Mouse (Mus musculus): Measurements from ENCODE around the gene Abi1. TPM values are rescaled to one million over a fixed set of nuclear protein-coding genes. Genes with fewer than 3 reads are reported as not detected.
"Not testable (repeated sequence)": the region's sequence is repeated elsewhere in the genome, so short reads cannot be mapped to it uniquely, and the experiment has no call there.

Gene Abi1
- 100 to 1,000 TPM; 213 to 215 TPM for total RNA-seq (2021)
- long read RNA-seq, experiment 1, transcript Abi1-203 (10 exons, 2,411 nt): minor isoform, 24 of 104 reads
- long read RNA-seq, experiment 1, transcript Abi1-201 (10 exons, 3,027 nt): major isoform, 36 of 104 reads
- long read RNA-seq, experiment 1, transcript Abi1-202 (11 exons, 3,023 nt): minor isoform, 9 of 104 reads
- long read RNA-seq, experiment 1, transcript Abi1-205 (11 exons, 3,067 nt): minor isoform, 10 of 104 reads
- long read RNA-seq, experiment 1, partial matches to known transcripts: 5 of 104 reads
- long read RNA-seq, experiment 1, other reads (novel, unspliced or antisense): 13 of 104 reads
- long read RNA-seq, experiment 2, transcript Abi1-201 (10 exons, 3,027 nt): major isoform, 58 of 158 reads
- long read RNA-seq, experiment 2, transcript Abi1-205 (11 exons, 3,067 nt): minor isoform, 11 of 158 reads
- long read RNA-seq, experiment 2, transcript Abi1-203 (10 exons, 2,411 nt): minor isoform, 46 of 158 reads
- long read RNA-seq, experiment 2, transcript Abi1-202 (11 exons, 3,023 nt): minor isoform, 14 of 158 reads
- long read RNA-seq, experiment 2, partial matches to known transcripts: 8 of 158 reads
- long read RNA-seq, experiment 2, other reads (novel, unspliced or antisense): 14 of 158 reads

DNA sequence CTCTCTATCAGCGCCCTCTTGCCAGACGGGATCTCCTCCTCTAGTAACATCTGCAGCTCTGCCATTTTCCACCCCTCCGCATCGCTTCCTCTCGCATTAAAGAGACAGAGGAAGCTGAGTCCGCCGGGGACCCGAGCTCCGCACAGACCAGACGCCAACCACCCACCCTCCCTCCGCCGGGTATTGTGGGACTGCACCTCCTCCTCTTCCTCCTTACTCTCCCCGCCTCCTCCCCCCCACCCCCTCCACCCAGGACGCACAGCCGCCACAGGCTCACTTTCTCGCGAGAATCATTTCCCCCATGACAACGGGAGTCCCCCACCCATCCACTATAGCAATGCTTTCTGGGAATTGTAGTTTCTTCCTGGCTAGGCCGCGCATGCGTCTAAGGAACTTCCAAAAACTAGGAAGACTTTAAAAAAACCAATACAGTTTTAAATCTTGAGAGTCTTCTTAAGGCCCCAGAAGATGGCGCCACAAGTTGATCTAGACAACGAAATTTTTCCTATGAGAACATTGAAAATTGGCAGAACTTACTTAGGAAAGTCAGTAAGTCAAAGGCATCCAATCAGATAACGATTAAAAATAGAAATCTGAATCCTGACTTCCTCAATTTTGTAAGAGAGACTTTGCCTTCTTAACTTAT lies at the start of gene Abi1:
Gene Abi1, minus strand, starts transcription at position 241 of the 646 bp plus-strand sequence.
- peak; percentile 89 to 96 for DNase-seq (ENCODE audit: low spot score in 2 of 2)

GRCm38 (mm10) chr2:23084540-23084939 lies 44.5 kb upstream of the Abi1 start:
- DNase-seq (ENCODE audit: low spot score in 2 of 2): no peak

GRCm38 (mm10) chr2:23078588-23078987 lies 38.5 kb upstream of the Abi1 start:
- no peak for DNase-seq (ENCODE audit: low spot score in 2 of 2)

GRCm38 (mm10) chr2:23077693-23078092 lies 37.7 kb upstream of the Abi1 start:
- DNase-seq (ENCODE audit: low spot score in 2 of 2): no peak

- DNase-seq (ENCODE audit: low spot score in 2 of 2): no peak
Observed at GRCm38 (mm10) chr2:23076783-23077182, 36.7 kb upstream of the Abi1 start.

DNA sequence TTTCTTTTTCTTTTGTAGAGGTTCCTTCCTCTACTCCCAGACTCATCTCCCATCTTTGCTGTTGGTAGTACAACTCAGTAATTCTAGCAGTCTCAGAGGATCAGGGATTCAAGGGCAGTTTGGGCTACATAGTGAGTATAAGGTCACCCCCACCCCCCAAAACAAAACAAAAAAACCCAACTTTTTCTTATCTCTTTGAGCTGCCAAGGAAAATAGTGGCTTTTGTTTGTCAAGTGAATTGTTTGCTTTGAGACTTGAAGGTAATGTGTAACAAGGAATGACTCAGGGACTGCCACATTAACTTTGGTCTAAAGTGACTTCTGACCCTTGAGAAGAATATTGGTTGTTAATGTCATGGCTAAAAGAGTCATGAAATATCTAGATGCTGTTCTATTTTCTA lies 35.8 kb upstream of the Abi1 start:
- no peak for DNase-seq (ENCODE audit: low spot score in 2 of 2)

DNA sequence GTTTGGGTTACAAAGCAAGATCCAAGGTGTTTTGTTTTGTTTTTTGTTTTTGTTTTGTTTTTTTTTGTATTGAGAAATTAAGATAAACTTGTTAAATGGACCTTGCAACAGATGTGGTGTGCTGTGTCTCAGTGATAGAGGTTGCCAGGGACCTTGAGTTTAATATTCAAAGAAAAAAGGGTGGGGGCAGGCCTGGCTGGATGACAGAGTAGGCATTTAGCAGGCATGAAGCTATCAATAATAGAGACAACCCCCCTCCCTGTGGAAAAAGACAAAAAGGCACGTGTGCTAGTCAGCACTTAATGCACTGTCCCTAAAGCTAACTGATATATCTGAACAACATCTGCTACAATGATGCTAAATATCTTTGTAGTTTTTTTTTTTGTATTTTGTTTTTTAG lies 31.4 kb upstream of the Abi1 start:
- no peak for DNase-seq (ENCODE audit: low spot score in 2 of 2)

GRCm38 (mm10) chr2:23070491-23070890 lies 30.4 kb upstream of the Abi1 start:
- DNase-seq (ENCODE audit: low spot score in 2 of 2): no peak

DNA sequence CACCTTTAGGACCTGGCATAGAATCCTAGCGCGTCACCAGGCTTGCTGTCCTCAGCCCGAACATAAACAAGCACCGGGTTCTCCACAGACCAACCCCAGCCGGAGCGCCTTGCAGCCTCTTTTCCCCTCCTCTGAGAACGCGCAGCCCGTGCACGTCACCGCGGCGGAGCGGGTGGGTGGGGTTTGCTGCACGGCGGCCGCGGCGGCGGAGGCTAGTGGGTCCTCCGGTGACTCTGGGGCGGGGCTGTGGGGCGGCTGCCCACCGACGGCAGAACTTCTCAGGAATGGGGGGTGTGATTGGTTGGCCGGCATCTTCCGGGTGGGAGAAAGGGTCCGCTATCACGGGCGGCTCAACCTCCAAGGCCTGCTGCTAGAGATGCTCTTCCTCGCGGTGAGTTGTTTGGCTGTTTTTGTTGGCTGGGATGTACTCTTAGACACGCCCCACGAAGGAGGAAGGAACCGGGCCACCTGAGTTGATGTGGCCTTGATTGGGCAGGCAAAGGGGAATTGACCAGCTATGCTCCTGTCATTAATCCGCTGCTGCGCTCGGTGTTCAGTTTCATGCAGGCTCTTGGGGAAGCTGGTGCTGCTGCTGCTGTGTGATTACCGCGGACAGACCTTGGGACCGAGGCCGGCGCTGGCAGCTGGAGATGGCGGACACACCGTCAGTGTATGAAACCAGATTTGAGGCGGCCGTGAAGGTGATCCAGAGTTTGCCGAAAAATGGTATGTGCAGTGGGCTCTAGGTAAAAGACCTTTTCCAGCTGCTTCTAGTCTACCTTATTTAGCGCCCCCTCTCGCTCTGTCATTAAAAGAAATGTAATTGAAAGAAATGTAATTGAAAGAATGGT lies 29.1 kb upstream of the Abi1 start:
- peak; percentile 93 to 96 for DNase-seq (ENCODE audit: low spot score in 2 of 2)

DNA sequence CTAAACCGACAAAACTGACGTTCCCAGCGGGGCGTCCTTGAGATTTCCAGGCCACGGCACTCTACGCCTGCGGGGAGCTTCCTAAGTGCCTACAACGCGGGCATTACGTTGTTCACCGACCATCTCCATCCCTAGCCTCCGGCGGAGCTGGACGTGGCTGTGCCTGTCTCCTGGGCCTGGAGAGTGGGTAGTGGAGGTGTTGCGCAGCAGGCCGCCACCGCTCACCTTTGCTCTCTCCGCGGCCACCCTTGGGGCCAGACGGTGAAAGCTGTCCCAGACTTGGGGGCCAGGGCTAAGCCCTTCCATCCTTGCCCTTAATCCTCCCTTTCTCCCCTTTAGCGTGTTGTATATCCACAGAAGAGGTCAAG lies 28.3 kb upstream of the Abi1 start:
- DNase-seq (ENCODE audit: low spot score in 2 of 2): no peak

GRCm38 (mm10) chr2:23067552-23068369 lies 27.7 kb upstream of the Abi1 start, which contains the start of gene Acbd5:
Gene Acbd5 (plus strand): TSS chr2:23068167.
- peak; percentile 93 to 97 for DNase-seq (ENCODE audit: low spot score in 2 of 2)

- DNase-seq (ENCODE audit: low spot score in 2 of 2): peak in 1 of 2 experiments; percentile 21
Observed at GRCm38 (mm10) chr2:23052523-23052922, 12.5 kb upstream of the Abi1 start.

GRCm38 (mm10) chr2:23051890-23052289 lies 11.8 kb upstream of the Abi1 start:
- peak in 1 of 2 experiments; percentile 58 for DNase-seq (ENCODE audit: low spot score in 2 of 2)

- no peak for DNase-seq (ENCODE audit: low spot score in 2 of 2)
Observed at GRCm38 (mm10) chr2:23048006-23048405, 8.0 kb upstream of the Abi1 start.

GRCm38 (mm10) chr2:23045703-23046102 lies 5.7 kb upstream of the Abi1 start:
- DNase-seq (ENCODE audit: low spot score in 2 of 2): no peak

DNA sequence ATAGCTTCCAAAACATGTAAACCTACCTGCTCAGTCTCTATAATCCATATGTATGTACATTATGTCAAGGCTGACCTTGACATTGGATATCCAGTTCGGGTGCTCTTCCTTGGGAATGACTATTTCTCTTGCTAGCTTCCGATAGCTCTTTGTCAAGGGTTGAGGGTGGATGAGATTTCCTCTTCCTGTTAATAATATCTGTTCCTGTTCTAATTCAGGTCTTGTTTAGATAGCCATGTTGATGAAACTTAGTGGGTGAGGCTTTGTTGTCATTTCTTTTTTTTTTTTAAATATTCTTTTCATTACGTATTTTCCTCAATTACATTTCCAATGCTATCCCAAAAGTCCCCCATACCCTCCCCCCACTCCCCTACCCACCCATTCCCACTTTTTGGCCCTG lies 2.1 kb upstream of the Abi1 start:
- no peak for DNase-seq (ENCODE audit: low spot score in 2 of 2)

DNA sequence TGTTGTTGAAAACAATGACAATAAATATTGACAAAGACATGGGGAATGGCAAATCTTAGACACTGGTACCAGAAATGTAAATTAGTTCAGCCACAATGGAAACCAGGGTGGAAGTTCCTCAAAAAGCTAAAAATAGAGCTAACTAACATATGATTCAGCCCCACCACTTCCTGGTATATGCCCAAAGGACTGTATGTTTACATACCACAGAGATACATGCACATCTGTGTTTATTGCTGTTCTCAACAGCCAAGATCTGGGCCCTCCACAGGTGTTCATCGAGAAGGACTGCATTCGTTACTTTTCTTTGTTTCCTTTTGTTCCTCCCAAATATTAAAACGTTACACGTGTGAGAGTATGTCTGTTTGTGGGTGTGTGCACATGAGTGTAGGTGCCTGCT lies 1.4 kb upstream of the Abi1 start:
- no peak for DNase-seq (ENCODE audit: low spot score in 2 of 2)

DNA sequence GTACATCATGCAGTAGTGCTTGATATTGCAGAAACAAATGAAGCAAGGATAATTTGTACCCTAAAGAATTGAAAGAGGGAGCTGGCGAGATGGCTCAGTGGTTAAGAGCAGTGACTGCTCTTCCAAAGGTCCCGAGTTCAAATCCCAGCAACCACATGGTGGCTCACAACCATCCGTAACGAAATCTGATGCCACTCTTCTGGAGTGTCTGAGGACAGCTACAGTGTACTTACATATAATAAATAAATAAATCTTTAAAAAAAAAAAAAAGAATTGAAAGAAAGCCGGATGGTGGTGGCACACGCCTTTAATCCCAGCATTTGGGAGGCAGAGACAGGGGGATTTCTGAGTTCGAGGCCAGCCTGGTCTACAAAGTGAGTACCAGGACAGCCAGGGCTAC lies 649 bp upstream of the Abi1 start:
- DNase-seq (ENCODE audit: low spot score in 2 of 2): not testable (repeated sequence)

GRCm38 (mm10) chr2:23039082-23040000 lies 700 bp downstream of the Abi1 start:
- peak in 1 of 2 experiments; percentile 52 for DNase-seq (ENCODE audit: low spot score in 2 of 2)

Data from layer of hippocampus, postnatal 14 days (tissue).